Mouse (Mus musculus): Measurements from ENCODE around the gene Nrap. TPM values are rescaled to one million over a fixed set of nuclear protein-coding genes. Genes with fewer than 3 reads are reported as not detected.
"Not testable (repeated sequence)": the region's sequence is repeated elsewhere in the genome, so short reads cannot be mapped to it uniquely, and the experiment has no call there.

Gene Nrap
- total RNA-seq, 4 experiments from 2014 or later, result 0.72 to 1.1 (median 0.86) TPM

GRCm38 (mm10) chr19:56366168-56366567 is 23.7 kb downstream of the Nrap start:
- no peak for DNase-seq (ENCODE audit: low spot score in 2 of 2)

DNA sequence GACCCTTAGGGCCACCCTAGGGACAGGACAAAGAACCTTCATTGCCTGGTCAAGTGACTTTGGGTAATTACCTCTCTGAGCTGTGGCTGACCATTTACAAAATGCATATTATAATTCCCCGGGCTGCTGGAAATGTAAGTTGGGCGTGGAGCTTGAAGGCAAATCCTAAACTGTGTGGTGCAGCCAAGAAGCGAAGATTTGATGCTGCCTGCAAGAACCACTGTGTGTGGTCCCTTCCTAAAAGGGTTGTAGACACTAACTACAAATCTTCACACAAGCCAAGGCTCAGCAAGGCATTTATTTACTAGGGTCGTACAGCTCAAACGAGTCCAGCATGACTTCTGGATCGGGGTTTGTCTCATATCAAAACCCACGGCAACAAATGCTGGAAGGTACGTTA is 25.3 kb downstream of the Nrap start:
- DNase-seq (ENCODE audit: low spot score in 2 of 2), result no peak

DNA sequence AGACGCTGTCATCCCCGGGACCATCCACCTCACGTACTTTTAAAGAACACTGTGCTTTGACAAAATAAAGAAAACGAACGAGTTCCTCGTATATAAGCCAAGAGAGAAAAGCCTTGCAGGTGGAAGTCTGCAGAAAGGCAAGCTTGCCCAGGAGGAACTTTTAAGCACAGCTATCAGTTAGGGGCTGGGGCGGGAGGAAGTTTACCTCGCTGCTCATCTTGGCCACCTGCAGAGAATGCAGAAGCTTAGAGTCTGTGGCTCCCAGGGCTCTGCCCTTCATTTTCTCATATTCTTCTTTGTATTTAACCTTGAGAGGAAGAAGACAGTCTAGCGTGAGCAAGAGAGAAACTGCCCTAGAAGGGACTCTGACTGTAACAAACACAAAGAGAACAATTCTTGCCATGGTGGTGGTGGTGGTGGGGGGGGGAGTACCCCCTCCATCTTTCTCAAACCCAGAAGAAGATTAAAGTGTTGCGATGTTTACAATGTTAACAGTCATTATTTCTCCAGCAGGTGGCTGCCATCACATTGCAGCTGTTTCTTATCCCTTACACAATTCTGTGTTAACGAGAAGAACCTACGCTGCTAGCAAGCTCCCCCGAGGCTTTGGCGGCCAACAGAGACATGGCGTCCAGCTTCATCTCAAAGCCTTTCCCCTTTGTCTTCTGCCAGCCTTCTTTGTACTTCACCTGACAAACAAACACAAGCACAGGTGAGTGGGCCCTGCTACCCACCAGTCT is 25.9 kb downstream of the Nrap start:
- DNase-seq (ENCODE audit: low spot score in 2 of 2), result no peak

- DNase-seq (ENCODE audit: low spot score in 2 of 2), result no peak
Observed at GRCm38 (mm10) chr19:56358890-56359289, 30.9 kb downstream of the Nrap start.

- not testable (repeated sequence) for DNase-seq (ENCODE audit: low spot score in 2 of 2)
Observed at GRCm38 (mm10) chr19:56357374-56357708, 32.5 kb downstream of the Nrap start.

- peak; percentile 32 to 56 for DNase-seq (ENCODE audit: low spot score in 2 of 2)
Observed at GRCm38 (mm10) chr19:56356480-56357373, 33.1 kb downstream of the Nrap start.

GRCm38 (mm10) chr19:56355201-56355600 is 34.6 kb downstream of the Nrap start:
- no peak for DNase-seq (ENCODE audit: low spot score in 2 of 2)

DNA sequence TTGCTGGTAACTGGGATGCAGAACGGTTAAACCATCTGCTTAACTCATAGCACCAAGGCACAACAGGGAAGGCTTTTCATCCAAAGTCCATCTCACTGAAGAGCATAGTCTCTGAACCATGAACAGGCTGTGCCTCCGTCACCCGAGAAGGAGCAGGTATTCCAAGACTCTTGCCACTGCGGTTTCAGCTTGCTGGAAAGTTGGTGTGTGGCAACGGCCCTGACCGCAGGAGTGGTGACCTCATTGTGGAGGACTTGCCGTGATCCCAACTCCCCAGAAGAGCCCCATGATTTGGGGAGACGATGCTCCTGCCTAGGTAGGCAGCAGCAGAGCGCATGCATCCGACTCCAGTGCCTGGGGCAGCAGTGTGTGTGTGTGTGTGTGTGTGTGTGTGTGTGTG is 36.1 kb downstream of the Nrap start:
- DNase-seq (ENCODE audit: low spot score in 2 of 2), result no peak

- no peak for DNase-seq (ENCODE audit: low spot score in 2 of 2)
Observed at GRCm38 (mm10) chr19:56349295-56349694, 40.5 kb downstream of the Nrap start.

DNA sequence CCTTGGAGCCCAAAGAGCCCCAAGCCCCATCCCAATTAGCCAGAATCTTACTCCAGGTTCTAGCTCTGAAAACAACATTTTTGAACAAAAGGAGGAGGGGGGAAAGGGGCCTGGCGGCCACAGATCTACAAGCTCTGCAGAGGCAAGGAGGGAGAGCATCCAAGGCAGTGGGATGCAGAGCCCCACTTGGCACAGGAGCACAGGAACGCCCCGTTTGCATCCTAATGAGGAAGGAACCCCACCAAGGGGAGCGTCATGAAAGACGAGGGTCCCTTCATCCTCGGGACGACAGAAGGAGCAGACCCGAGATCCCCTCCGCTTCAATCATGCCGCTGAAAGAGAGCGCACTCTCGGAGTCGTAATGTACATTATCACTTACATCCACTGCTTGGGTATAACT is 43.1 kb downstream of the Nrap start:
- DNase-seq (ENCODE audit: low spot score in 2 of 2), result no peak

GRCm38 (mm10) chr19:56346016-56346415 is 43.8 kb downstream of the Nrap start:
- no peak for DNase-seq (ENCODE audit: low spot score in 2 of 2)

DNA sequence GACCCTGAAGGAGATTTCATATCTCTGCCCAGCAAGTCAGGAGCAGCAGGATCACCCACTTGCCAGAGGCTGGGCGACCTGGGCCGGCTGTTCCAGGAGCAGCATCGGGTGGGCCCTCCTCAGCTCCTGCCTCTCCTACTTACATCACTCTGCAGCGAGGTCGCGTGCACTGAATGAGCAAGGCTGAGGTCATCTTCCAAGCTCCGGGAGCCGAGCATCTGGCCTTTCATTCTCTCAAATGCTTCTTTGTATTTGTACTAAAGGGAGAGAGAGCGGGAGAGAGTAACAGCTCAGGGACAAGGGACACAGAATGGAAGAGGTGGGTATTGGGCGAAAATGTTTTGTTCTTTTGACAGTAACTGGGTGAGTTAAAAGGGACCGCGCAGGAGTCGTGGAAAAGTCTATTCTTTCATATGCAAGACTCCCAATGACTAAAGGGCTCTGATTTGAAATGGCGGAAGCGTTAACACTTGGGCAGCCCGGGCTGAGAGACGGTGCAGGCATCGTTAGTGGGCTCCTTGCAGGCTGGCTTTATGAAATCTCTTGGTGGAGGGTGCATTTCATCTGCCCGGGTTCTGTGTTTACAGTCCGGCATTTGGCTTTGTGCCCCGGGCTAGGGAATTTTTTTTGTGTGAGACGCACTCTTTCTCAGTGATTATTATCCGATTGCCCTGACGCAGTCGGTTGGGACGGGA is 45.8 kb downstream of the Nrap start:
- peak in 1 of 2 experiments; percentile 42 for DNase-seq (ENCODE audit: low spot score in 2 of 2)

- DNase-seq (ENCODE audit: low spot score in 2 of 2), result no peak
Observed at GRCm38 (mm10) chr19:56342006-56342405, 47.8 kb downstream of the Nrap start.

DNA sequence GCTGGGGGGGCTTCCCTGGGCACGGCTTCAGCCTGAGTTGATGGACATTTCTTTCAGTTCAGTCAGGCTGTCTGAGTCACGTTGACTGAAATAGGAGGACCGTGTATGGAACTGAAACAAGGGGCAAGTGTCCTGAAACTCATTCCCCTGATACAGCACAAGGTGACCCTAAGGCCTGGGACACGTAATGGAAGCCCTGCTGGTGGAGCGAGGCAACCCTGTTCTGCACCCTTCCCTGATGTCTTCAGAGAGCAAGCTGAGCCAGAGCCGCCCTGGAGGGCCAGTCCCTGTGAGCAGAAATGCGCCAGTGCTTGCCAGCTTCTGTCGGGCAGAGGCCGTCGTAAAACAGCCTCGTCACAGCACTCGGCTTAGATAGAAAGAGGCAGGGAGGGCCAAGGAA is 53.0 kb downstream of the Nrap start:
- no peak for DNase-seq (ENCODE audit: low spot score in 2 of 2)

DNA sequence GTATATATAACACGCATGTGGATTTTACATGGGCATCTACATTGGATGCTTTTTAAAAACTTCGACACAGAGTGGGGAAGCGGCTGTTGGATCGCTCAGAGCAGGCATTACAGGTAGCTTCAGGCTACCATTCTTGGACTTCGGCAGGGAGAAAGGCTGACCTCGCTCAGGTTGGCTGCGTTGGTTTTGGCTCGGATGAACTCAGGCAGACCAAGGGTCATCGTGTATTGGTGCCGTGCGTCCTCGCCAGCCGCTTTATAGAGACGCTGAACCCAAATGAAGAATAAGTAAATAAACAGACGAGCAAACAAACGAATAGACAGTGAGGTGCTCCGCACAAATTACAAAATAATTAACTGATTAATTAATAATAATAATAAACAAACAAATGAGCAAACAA is 53.5 kb downstream of the Nrap start:
- DNase-seq (ENCODE audit: low spot score in 2 of 2), result no peak

- DNase-seq (ENCODE audit: low spot score in 2 of 2), result no peak
Observed at GRCm38 (mm10) chr19:56326243-56326855, 63.5 kb downstream of the Nrap start.

DNA sequence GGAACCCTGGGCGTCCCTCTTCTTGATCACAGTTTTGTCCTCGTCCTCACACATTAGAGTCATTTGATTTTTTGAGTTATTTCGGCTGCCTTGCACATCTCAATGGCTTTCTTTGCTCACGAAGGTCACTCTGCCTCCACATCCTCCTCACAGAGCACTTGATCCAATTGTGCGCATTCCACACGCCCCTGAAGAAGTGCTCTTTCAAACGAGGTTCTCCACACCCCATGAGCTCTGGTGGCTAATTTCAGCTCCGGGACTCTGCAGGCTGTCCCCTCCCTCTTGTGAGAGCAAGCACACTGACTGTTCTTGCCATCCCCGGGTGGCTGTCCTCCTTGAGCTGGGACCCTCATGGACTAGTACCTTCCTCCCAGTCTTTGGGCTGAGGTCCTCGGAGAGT is 64.2 kb downstream of the Nrap start:
- no peak for DNase-seq (ENCODE audit: low spot score in 2 of 2)

DNA sequence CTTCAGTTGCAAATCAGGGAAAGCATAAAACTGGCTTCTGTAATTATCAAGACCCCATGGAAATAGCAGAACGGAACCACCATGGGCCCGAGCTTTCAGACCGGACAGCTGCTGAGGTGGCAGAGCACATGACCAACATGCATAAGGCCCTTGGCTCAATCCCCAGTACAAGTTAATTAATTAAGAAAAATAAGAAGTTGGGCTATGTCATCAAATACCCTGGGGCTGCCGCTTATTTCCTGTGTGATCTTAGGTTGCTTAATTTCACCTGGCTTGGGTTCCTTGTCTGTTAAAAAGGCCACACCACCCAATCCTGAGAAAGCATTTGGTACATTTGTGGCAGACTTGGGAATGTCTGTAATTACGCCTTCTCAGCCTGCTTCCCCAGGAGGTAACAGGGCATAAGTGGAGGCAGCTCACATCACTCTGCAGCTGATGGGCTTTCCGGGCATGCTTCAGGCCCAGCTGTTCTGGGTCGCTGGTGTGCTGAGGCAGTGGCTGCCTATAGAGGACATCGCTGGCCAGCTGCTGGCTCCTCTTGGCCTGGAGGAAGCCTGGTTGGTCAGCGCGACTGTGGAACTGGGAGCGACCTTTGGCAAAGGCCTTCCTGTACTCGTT is 68.4 kb downstream of the Nrap start:
- DNase-seq (ENCODE audit: low spot score in 2 of 2), result no peak

GRCm38 (mm10) chr19:56320186-56320860 is 69.5 kb downstream of the Nrap start:
- no peak for DNase-seq (ENCODE audit: low spot score in 2 of 2)

DNA sequence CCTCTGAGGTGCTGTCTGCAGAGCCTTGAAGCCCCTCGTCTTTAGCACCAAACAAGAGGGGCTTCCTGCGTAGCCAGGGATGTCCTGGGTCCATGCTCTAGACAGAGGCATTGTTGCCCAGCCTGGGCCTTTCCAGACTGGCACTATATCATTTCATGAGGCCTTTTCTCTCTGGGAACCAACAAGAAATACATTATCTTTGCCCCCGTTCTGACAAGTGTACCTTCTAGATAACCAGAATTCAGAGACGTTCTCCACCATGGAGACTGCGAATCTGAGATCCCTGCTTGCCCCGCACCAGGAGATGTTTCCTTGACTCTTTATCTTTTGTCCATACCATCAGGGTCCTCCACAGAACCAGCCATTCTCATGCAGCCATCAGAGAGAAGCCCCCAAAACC is 70.2 kb downstream of the Nrap start:
- DNase-seq (ENCODE audit: low spot score in 2 of 2), result no peak

GRCm38 (mm10) chr19:56319219-56319618 is 70.6 kb downstream of the Nrap start:
- no peak for DNase-seq (ENCODE audit: low spot score in 2 of 2)
